Mouse (Mus musculus) ES-E14 (cell line): Measurements from ENCODE around the gene Ppp1r16b. TPM values are rescaled to one million over a fixed set of nuclear protein-coding genes. Genes with fewer than 3 reads are reported as not detected.

Experiments used
- DNase-seq: peaks from one replicate; pipeline ENCODE4 v3.0.0-alpha.2; 2013; ENCODE audit warnings: low read depth, low spot score
- H3K27ac ChIP-seq: 2 replicates; pipeline ENCODE4 v1.5.1; 2012; ENCODE audit warnings: low read depth, mild to moderate bottlenecking, low read length, moderate library complexity, mixed read lengths; ENCODE audit not compliant: poor library complexity, insufficient read depth, severe bottlenecking
- H3K36me3 ChIP-seq: 2 replicates; pipeline ENCODE4 v1.6.1; 2012; ENCODE audit warnings: mild to moderate bottlenecking, low read length, moderate library complexity, mixed read lengths; ENCODE audit not compliant: control insufficient read depth, poor library complexity, insufficient read depth, severe bottlenecking
- H3K4me1 ChIP-seq, 2 experiments: fragments of 150-350 bp in 1 of 2; sonication (generic) in 1 of 2; 2 replicates each; pipeline ENCODE4 v1.6.1; 2012; ENCODE audit warnings: low read length in 2 of 2, mild to moderate bottlenecking in 1 of 2, mixed read lengths in 1 of 2; ENCODE audit not compliant: control insufficient read depth in 2 of 2, insufficient read depth in 2 of 2, poor library complexity in 1 of 2
- H3K4me3 ChIP-seq, 2 experiments: fragments of 150-350 bp in 1 of 2; sonication (generic) in 1 of 2; 2 replicates each; pipeline ENCODE4 v1.5.1; 2012; ENCODE audit warnings: low read length in 2 of 2, low read depth in 1 of 2, mild to moderate bottlenecking in 1 of 2, mixed read lengths in 1 of 2; ENCODE audit not compliant: insufficient read depth in 1 of 2, poor library complexity in 1 of 2, severe bottlenecking in 1 of 2
- H3K9ac ChIP-seq: 2 replicates; pipeline ENCODE4 v1.6.1; 2012; ENCODE audit warnings: low read depth, mild to moderate bottlenecking, low read length, mixed read lengths; ENCODE audit not compliant: poor library complexity, insufficient read depth, severe bottlenecking
- H3K9me3 ChIP-seq: fragments of 150-350 bp; sonication (generic); 2 replicates; pipeline ENCODE4 v1.6.1; 2012; ENCODE audit warnings: low read depth, mild to moderate bottlenecking, low read length; ENCODE audit not compliant: control insufficient read depth, insufficient read depth
- CHD2 ChIP-seq: IDR thresholded peaks from 2 replicates; pipeline ENCODE4 v1.6.1; 2014; ENCODE audit warnings: mild to moderate bottlenecking, low read depth, low read length, inconsistent platforms
- HCFC1 ChIP-seq: IDR thresholded peaks from 2 replicates; pipeline ENCODE4 v1.6.1; 2012; ENCODE audit warnings: low read length, inconsistent platforms, borderline replicate concordance; ENCODE audit not compliant: insufficient read depth
- MAFK ChIP-seq: IDR thresholded peaks from 2 replicates; pipeline ENCODE4 v1.6.1; 2014; ENCODE audit warnings: mild to moderate bottlenecking, low read depth, low read length, inconsistent platforms; ENCODE audit not compliant: insufficient read depth
- ZC3H11A ChIP-seq: IDR thresholded peaks from 2 replicates; pipeline ENCODE4 v1.6.1; 2012; ENCODE audit warnings: low read depth, mild to moderate bottlenecking, inconsistent platforms, low read length, borderline replicate concordance
- ZNF384 ChIP-seq: IDR thresholded peaks from 2 replicates; pipeline ENCODE4 v1.6.1; 2012; ENCODE audit warnings: low read depth, low read length, inconsistent platforms
- in situ Hi-C, 2 experiments: fragments of 600-800 bp; cut with MboI; formaldehyde crosslinking; loops; one replicate each; pipeline ENCODE4 v1.15.1; 2025; ENCODE audit warnings: low sequenced_read_pairs in 2 of 2, inconsistent platforms in 1 of 2; ENCODE audit not compliant: unreplicated experiment in 2 of 2
- total RNA-seq: library from RNA; depleted of rRNA; stranded (reverse); fragments of 300-350 nt; gene quantifications from 2 replicates; pipeline ENCODE4 v1.2.3, GENCODE M21; 2012

Ppp1r16b gene
- total RNA-seq, 1 experiment = 1.2 TPM

- no peak for TF ChIP-seq ZNF384
- no peak for TF ChIP-seq MAFK
- no peak for TF ChIP-seq HCFC1
- TF ChIP-seq CHD2 = no peak
- TF ChIP-seq ZC3H11A = no peak
- DNase-seq = no peak
- no peak overlapping the region; the same call in 1 of the 2 replicates for H3K27ac ChIP-seq
- no peaks in the 10 kb centered on the region for H3K9me3 ChIP-seq
- in situ Hi-C loops = no loop called here
- no peak overlapping the region for H3K4me3 ChIP-seq
- no peaks in the 10 kb centered on the region for H3K4me1 ChIP-seq
- no peaks in the 10 kb centered on the region for H3K36me3 ChIP-seq
- no peak overlapping the region for H3K9ac ChIP-seq
These were observed 73.9 kb downstream of the Ppp1r16b start for GRCm38 (mm10) chr2:158739113-158739512.

- TF ChIP-seq ZC3H11A (no peak), ZNF384 (no peak), CHD2 (no peak), MAFK (no peak), HCFC1 (no peak)
- no peak for DNase-seq
- Histone ChIP-seq H3K9me3 (no peaks in the 10 kb centered on the region), H3K4me3 (no peak overlapping the region), H3K4me1 (peaks cover 0 to 5% of the 10 kb centered on the region in 2 experiments; a peak in 1 of 4 replicates), H3K27ac (no peak overlapping the region), H3K9ac (no peak overlapping the region), H3K36me3 (no peaks in the 10 kb centered on the region)
- in situ Hi-C loops = no loop called here
These were observed 75.9 kb downstream of the Ppp1r16b start for GRCm38 (mm10) chr2:158741011-158741501.

- Histone ChIP-seq H3K27ac (no peak overlapping the region), H3K9ac (no peak overlapping the region), H3K4me3 (no peak overlapping the region), H3K36me3 (no peaks in the 10 kb centered on the region), H3K9me3 (no peaks in the 10 kb centered on the region), H3K4me1 (peaks cover 0 to 5% of the 10 kb centered on the region in 2 experiments; a peak in 1 of 4 replicates)
- TF ChIP-seq ZC3H11A (no peak), MAFK (no peak), ZNF384 (no peak), HCFC1 (no peak), CHD2 (no peak)
- in situ Hi-C loops = no loop called here
- no peak for DNase-seq
These were observed 77.2 kb downstream of the Ppp1r16b start for GRCm38 (mm10) chr2:158742431-158742830.

GRCm38 (mm10) chr2:158743518-158744141, 78.4 kb downstream of the Ppp1r16b start:
- H3K9me3 ChIP-seq = no peaks in the 10 kb centered on the region
- peaks cover 0 to 5% of the 10 kb centered on the region in 2 experiments; a peak in 1 of 4 replicates for H3K4me1 ChIP-seq
- DNase-seq = no peak
- H3K36me3 ChIP-seq = no peaks in the 10 kb centered on the region
- H3K4me3 ChIP-seq = no peak overlapping the region
- no peak overlapping the region for H3K27ac ChIP-seq
- in situ Hi-C loops = no loop called here
- no peak for TF ChIP-seq HCFC1
- TF ChIP-seq CHD2 = no peak
- no peak for TF ChIP-seq ZC3H11A
- no peak for TF ChIP-seq MAFK
- TF ChIP-seq ZNF384 = no peak
- H3K9ac ChIP-seq = no peak overlapping the region
